ENCODE assay signal across 14 mouse cellular contexts in genomic region chr15:25688424-25689283, GRCm38 (mm10).
DNase-seq lines count a peak whose midpoint lies in the region; ATAC-seq and TF ChIP-seq lines count a peak whose summit lies in the region.
"Had no signal": no experiment of that assay in that cellular context is flagged by ENCODE, and none has a peak within 500 bp of the region (broad histone marks: within the 10 kb centered on the region; RNA-seq: fewer than 3 reads in every experiment).

No protein-coding gene starts in this region.

- H3K4me2 ChIP-seq in hindbrain, embryonic 14.5 days (replicated peaks), result no peak overlapping the region
- no peak overlapping the region for H3K4me2 ChIP-seq in embryonic facial prominence, embryonic 14.5 days (ENCODE audit: low read depth, low read length)
- no peak overlapping the region for H3K4me2 ChIP-seq in liver, embryonic 15.5 days
- no peak overlapping the region for H3K4me2 ChIP-seq in midbrain, postnatal 0 days (ENCODE audit: low read depth, low read length, poor library complexity, severe bottlenecking)
- H3K4me2 ChIP-seq: lung, embryonic 15.5 days had no signal

- H3K27me3 ChIP-seq in hindbrain, embryonic 10.5 days (ENCODE audit: insufficient read depth, poor library complexity, severe bottlenecking), result peaks cover 3% of the 10 kb centered on the region; the same call in 1 of the 2 replicates
- H3K27me3 ChIP-seq in hindbrain, embryonic 14.5 days (ENCODE audit: control insufficient read depth, insufficient read depth, low read length), result no peaks in the 10 kb centered on the region
- no peaks in the 10 kb centered on the region for H3K27me3 ChIP-seq in embryonic facial prominence, embryonic 14.5 days (replicated peaks; ENCODE audit: control insufficient read depth, insufficient read depth, low read length)
- no peaks in the 10 kb centered on the region for H3K27me3 ChIP-seq in liver, embryonic 15.5 days
- H3K27me3 ChIP-seq in heart, embryonic 10.5 days (ENCODE audit: insufficient read depth, poor library complexity, severe bottlenecking), result peaks cover 29% of the 10 kb centered on the region; the same call in 1 of the 2 replicates
- H3K27me3 ChIP-seq in midbrain, postnatal 0 days (ENCODE audit: insufficient read depth, low read length), result no peaks in the 10 kb centered on the region
- H3K27me3 ChIP-seq: lung, embryonic 15.5 days had no signal

- TF ChIP-seq CTCF in midbrain, postnatal 0 days (IDR thresholded peaks at IDR 0.05), result no peak

- 0 out of 2 replicates have a peak, but pooled peaks cover 7% of the 10 kb centered on the region for H3K36me3 ChIP-seq in hindbrain, embryonic 10.5 days
- H3K36me3 ChIP-seq in hindbrain, embryonic 14.5 days (replicated peaks; ENCODE audit: control insufficient read depth, insufficient read depth), result no peaks in the 10 kb centered on the region
- no peaks in the 10 kb centered on the region for H3K36me3 ChIP-seq in embryonic facial prominence, embryonic 14.5 days (ENCODE audit: control insufficient read depth, insufficient read depth, low read length)
- no peaks in the 10 kb centered on the region for H3K36me3 ChIP-seq in liver, embryonic 15.5 days (replicated peaks)
- no peaks in the 10 kb centered on the region for H3K36me3 ChIP-seq in heart, embryonic 10.5 days
- no peaks in the 10 kb centered on the region for H3K36me3 ChIP-seq in midbrain, postnatal 0 days (ENCODE audit: insufficient read depth, low read length)

- ATAC-seq in hindbrain, embryonic 14.5 days (ENCODE audit: low FRiP score), result no peak
- peak; percentile 64; the same call in 1 of the 2 replicates for ATAC-seq in embryonic facial prominence, embryonic 14.5 days (ENCODE audit: low read depth)
- ATAC-seq in liver, embryonic 15.5 days (ENCODE audit: insufficient read depth), result peak; percentile 56; the same call in 1 of the 2 replicates
- ATAC-seq in midbrain, postnatal 0 days (ENCODE audit: low FRiP score), result no peak

- WGBS in hindbrain, embryonic 10.5 days, result 62% methylated on average over 9 of the region's 9 CpGs
- 55% methylated on average over 9 of the region's 9 CpGs for WGBS in hindbrain, embryonic 14.5 days
- 51% methylated on average over 9 of the region's 9 CpGs for whole genome bisulfite sequencing in embryonic facial prominence, embryonic 14.5 days
- 61% methylated on average over 9 of the region's 9 CpGs for WGBS in liver, embryonic 15.5 days (ENCODE audit: insufficient replicate concordance)
- WGBS in heart, embryonic 10.5 days, result 73% methylated on average over 9 of the region's 9 CpGs
- WGBS in midbrain, postnatal 0 days, result 53% methylated on average over 9 of the region's 9 CpGs

- H3K9me3 ChIP-seq in hindbrain, embryonic 10.5 days, result no peaks in the 10 kb centered on the region
- H3K9me3 ChIP-seq in hindbrain, embryonic 14.5 days (ENCODE audit: control insufficient read depth, low read length), result no peaks in the 10 kb centered on the region
- H3K9me3 ChIP-seq in embryonic facial prominence, embryonic 14.5 days (ENCODE audit: control insufficient read depth, low read length), result no peaks in the 10 kb centered on the region
- H3K9me3 ChIP-seq in liver, embryonic 15.5 days (replicated peaks), result no peaks in the 10 kb centered on the region
- no peaks in the 10 kb centered on the region for H3K9me3 ChIP-seq in heart, embryonic 10.5 days
- no peaks in the 10 kb centered on the region for H3K9me3 ChIP-seq in midbrain, postnatal 0 days (ENCODE audit: low read length)
- H3K9me3 ChIP-seq: lung, embryonic 15.5 days had no signal

- peak overlapping the region; percentile 45 for H3K27ac ChIP-seq in hindbrain, embryonic 10.5 days
- no peak overlapping the region for H3K27ac ChIP-seq in hindbrain, embryonic 14.5 days
- no peak overlapping the region for H3K27ac ChIP-seq in embryonic facial prominence, embryonic 14.5 days (replicated peaks; ENCODE audit: low read depth, low read length)
- no peak overlapping the region for H3K27ac ChIP-seq in liver, embryonic 15.5 days (replicated peaks)
- no peak overlapping the region for H3K27ac ChIP-seq in heart, embryonic 10.5 days
- no peak overlapping the region for H3K27ac ChIP-seq in midbrain, postnatal 0 days (ENCODE audit: low read depth, low read length)
- H3K27ac ChIP-seq: lung, embryonic 15.5 days had no signal

- peaks cover 50% of the 10 kb centered on the region for H3K4me1 ChIP-seq in hindbrain, embryonic 10.5 days (replicated peaks)
- H3K4me1 ChIP-seq in hindbrain, embryonic 14.5 days (replicated peaks; ENCODE audit: control insufficient read depth, insufficient read depth, low read length), result peaks cover 12% of the 10 kb centered on the region; the same call in 1 of the 2 replicates
- peaks cover 22% of the 10 kb centered on the region for H3K4me1 ChIP-seq in embryonic facial prominence, embryonic 14.5 days (ENCODE audit: control insufficient read depth, insufficient read depth, low read length)
- 0 out of 2 replicates have a peak, but pooled peaks cover 11% of the 10 kb centered on the region for H3K4me1 ChIP-seq in liver, embryonic 15.5 days (replicated peaks)
- 0 out of 2 replicates have a peak, but pooled peaks cover 4% of the 10 kb centered on the region for H3K4me1 ChIP-seq in heart, embryonic 10.5 days
- no peaks in the 10 kb centered on the region for H3K4me1 ChIP-seq in midbrain, postnatal 0 days (ENCODE audit: insufficient read depth, low read length)

- H3K4me3 ChIP-seq in hindbrain, embryonic 10.5 days, result no peak overlapping the region
- no peak overlapping the region for H3K4me3 ChIP-seq in hindbrain, embryonic 14.5 days (replicated peaks; ENCODE audit: low read length)
- no peak overlapping the region for H3K4me3 ChIP-seq in embryonic facial prominence, embryonic 14.5 days (ENCODE audit: low read depth, low read length)
- H3K4me3 ChIP-seq in liver, embryonic 15.5 days (replicated peaks), result no peak overlapping the region
- no peak overlapping the region for H3K4me3 ChIP-seq in heart, embryonic 10.5 days
- H3K4me3 ChIP-seq in midbrain, postnatal 0 days (ENCODE audit: low read depth, low read length), result no peak overlapping the region
- H3K4me3 ChIP-seq: lung, embryonic 15.5 days; myocyte had no signal

- no peak overlapping the region for H3K9ac ChIP-seq in hindbrain, embryonic 14.5 days
- no peak overlapping the region for H3K9ac ChIP-seq in embryonic facial prominence, embryonic 14.5 days (ENCODE audit: low read depth, low read length)
- no peak overlapping the region for H3K9ac ChIP-seq in liver, embryonic 15.5 days
- H3K9ac ChIP-seq in midbrain, postnatal 0 days (replicated peaks; ENCODE audit: low read length, poor library complexity, severe bottlenecking), result no peak overlapping the region
- H3K9ac ChIP-seq: lung, embryonic 15.5 days had no signal

- DNase-seq in hindbrain, embryonic 10.5 days (ENCODE audit: low spot score), result no peak
- DNase-seq in hindbrain, embryonic 14.5 days (ENCODE audit: low spot score), result no peak
- no peak for DNase-seq in embryonic facial prominence, embryonic 14.5 days (ENCODE audit: low spot score)
- peak; percentile 83 to 95 for DNase-seq in kidney, adult 8-10 months
- DNase-seq in spleen, postnatal 4 days (ENCODE audit: low spot score in 2 of 2), result no peak
- no peak for DNase-seq in heart, embryonic 10.5 days (ENCODE audit: low spot score)
- DNase-seq in midbrain, postnatal 0 days (ENCODE audit: low spot score), result no peak
- DNase-seq: adrenal gland, postnatal 25 days; heart, adult 11 months; heart, postnatal 14 days; spleen, adult 18-20 months had no signal

Comparison
In these comparisons a context has a peak if more than half of its experiments do, and no peak if none do; other contexts are left out.
1. DNase-seq: peak in kidney, adult 8-10 months (2 of 2); none in hindbrain, embryonic 10.5 days (single experiment), hindbrain, embryonic 14.5 days (single experiment), embryonic facial prominence, embryonic 14.5 days (single experiment), spleen, postnatal 4 days (0 of 2), heart, embryonic 10.5 days (single experiment) and midbrain, postnatal 0 days (single experiment).
2. ATAC-seq: peak in embryonic facial prominence, embryonic 14.5 days (single experiment) and liver, embryonic 15.5 days (single experiment); none in hindbrain, embryonic 14.5 days (single experiment) and midbrain, postnatal 0 days (single experiment).